Mouse (Mus musculus): Measurements from ENCODE around the gene Sos2. TPM values are rescaled to one million over a fixed set of nuclear protein-coding genes. Genes with fewer than 3 reads are reported as not detected.
"Not testable (repeated sequence)": the region's sequence is repeated elsewhere in the genome, so short reads cannot be mapped to it uniquely, and the experiment has no call there.

Sos2 gene
- total RNA-seq, 2 experiments from 2014 or later: 39.8 to 40.4 TPM

GRCm38 (mm10) chr12:69680635-69681565 lies 752 bp downstream of the Sos2 start:
- intact Hi-C loops (cut with DNase I): loop anchor here (10.0 kb wide), 1 partner anchor 326 kb away; the partner anchor contains the start of gene Nemf
- DNase-seq: peak in 1 of 2 experiments; percentile 35

- intact Hi-C loops (cut with DNase I): no loop called here
Observed at GRCm38 (mm10) chr12:69676157-69676556, 5.5 kb downstream of the Sos2 start.

GRCm38 (mm10) chr12:69674576-69675537 lies 6.8 kb downstream of the Sos2 start:
- intact Hi-C loops (cut with DNase I): no loop called here
- no peak for DNase-seq

More at GRCm38 (mm10) chr12:69676157-69676556, 5.5 kb downstream of the Sos2 start:
- DNase-seq: no peak

GRCm38 (mm10) chr12:69674176-69674575 lies 7.5 kb downstream of the Sos2 start:
- DNase-seq: no peak
- intact Hi-C loops (cut with DNase I): no loop called here

- no peak for DNase-seq
- intact Hi-C loops (cut with DNase I): no loop called here
Observed at GRCm38 (mm10) chr12:69666721-69667120, 14.9 kb downstream of the Sos2 start.

GRCm38 (mm10) chr12:69661658-69662057 lies 20.0 kb downstream of the Sos2 start:
- DNase-seq: no peak
- intact Hi-C loops (cut with DNase I): no loop called here

GRCm38 (mm10) chr12:69653973-69654372 lies 27.7 kb downstream of the Sos2 start:
- intact Hi-C loops (cut with DNase I); DNase-seq: not testable (repeated sequence)

- intact Hi-C loops (cut with DNase I): no loop called here
- no peak for DNase-seq
Observed at GRCm38 (mm10) chr12:69649511-69649910, 32.1 kb downstream of the Sos2 start.

GRCm38 (mm10) chr12:69645821-69646616 lies 35.6 kb downstream of the Sos2 start:
- no peak for DNase-seq

GRCm38 (mm10) chr12:69644877-69645276 lies 36.8 kb downstream of the Sos2 start:
- no peak for DNase-seq
- intact Hi-C loops (cut with DNase I): no loop called here

More at GRCm38 (mm10) chr12:69645821-69646616, 35.6 kb downstream of the Sos2 start:
- intact Hi-C loops (cut with DNase I): no loop called here

GRCm38 (mm10) chr12:69642877-69643276 lies 38.8 kb downstream of the Sos2 start:
- intact Hi-C loops (cut with DNase I): no loop called here
- no peak for DNase-seq

GRCm38 (mm10) chr12:69634761-69635160 lies 46.9 kb downstream of the Sos2 start:
- no peak for DNase-seq
- intact Hi-C loops (cut with DNase I): no loop called here

- DNase-seq; intact Hi-C loops (cut with DNase I): not testable (repeated sequence)
Observed at GRCm38 (mm10) chr12:69618590-69618989, 63.1 kb downstream of the Sos2 start.

- DNase-seq: no peak
- intact Hi-C loops (cut with DNase I): no loop called here
Observed at GRCm38 (mm10) chr12:69604367-69604766, 77.3 kb downstream of the Sos2 start.

GRCm38 (mm10) chr12:69597446-69597845 lies 84.2 kb downstream of the Sos2 start:
- intact Hi-C loops (cut with DNase I): no loop called here
- no peak for DNase-seq

- intact Hi-C loops (cut with DNase I): no loop called here
Observed at GRCm38 (mm10) chr12:69593130-69593529, 88.5 kb downstream of the Sos2 start.

GRCm38 (mm10) chr12:69583270-69583629 lies 98.4 kb downstream of the Sos2 start:
- intact Hi-C loops (cut with DNase I): no loop called here

More at GRCm38 (mm10) chr12:69593130-69593529, 88.5 kb downstream of the Sos2 start:
- DNase-seq: no peak

GRCm38 (mm10) chr12:69582613-69583269 lies 98.9 kb downstream of the Sos2 start, which contains the start of gene Vcpkmt:
Vcpkmt (minus strand) TSS chr12:69583028.
- intact Hi-C loops (cut with DNase I): no loop called here
- peak; percentile 74 to 80 for DNase-seq

More at GRCm38 (mm10) chr12:69583270-69583629, 98.4 kb downstream of the Sos2 start:
- no peak for DNase-seq

GRCm38 (mm10) chr12:69582216-69582612 lies 99.4 kb downstream of the Sos2 start:
- no peak for DNase-seq
- intact Hi-C loops (cut with DNase I): no loop called here

All from gastrocnemius, postnatal 36 days (tissue).